Mouse (Mus musculus): Measurements from ENCODE around the gene D1Ertd622e. TPM values are rescaled to one million over a fixed set of nuclear protein-coding genes. Genes with fewer than 3 reads are reported as not detected.

Gene D1Ertd622e
- polyA plus RNA-seq (2017; shearing (Covaris generic)), result 10 to 100 TPM; 15.2 to 16.1 TPM

GRCm38 (mm10) chr1:97661406-97662241 lies at the start of gene D1Ertd622e:
Gene D1Ertd622e, minus strand, starts transcription at chr1:97662074.
- ATAC-seq, result peak; percentile 60

GRCm38 (mm10) chr1:97710520-97710919 lies 48.6 kb upstream of the D1Ertd622e start:
- ATAC-seq, result no peak

DNA sequence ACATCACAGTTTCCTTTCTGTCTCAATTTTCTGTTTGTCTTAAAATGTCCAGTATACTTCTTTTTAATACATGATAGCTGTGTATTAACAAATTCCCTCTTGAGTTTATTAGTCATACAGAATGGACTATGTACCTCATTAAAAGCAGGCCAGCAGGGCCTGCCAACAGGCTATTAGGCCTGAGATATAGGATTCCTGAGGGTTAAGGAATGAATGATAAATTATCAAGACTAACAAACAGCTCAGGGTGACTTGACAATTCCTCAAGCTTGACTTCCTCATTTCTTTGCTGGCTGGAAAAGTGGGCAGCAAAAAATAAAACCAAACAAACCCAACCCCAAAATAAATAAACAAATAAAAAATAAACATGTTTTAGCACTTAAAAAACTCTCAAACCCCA lies 43.5 kb upstream of the D1Ertd622e start:
- no peak for ATAC-seq

DNA sequence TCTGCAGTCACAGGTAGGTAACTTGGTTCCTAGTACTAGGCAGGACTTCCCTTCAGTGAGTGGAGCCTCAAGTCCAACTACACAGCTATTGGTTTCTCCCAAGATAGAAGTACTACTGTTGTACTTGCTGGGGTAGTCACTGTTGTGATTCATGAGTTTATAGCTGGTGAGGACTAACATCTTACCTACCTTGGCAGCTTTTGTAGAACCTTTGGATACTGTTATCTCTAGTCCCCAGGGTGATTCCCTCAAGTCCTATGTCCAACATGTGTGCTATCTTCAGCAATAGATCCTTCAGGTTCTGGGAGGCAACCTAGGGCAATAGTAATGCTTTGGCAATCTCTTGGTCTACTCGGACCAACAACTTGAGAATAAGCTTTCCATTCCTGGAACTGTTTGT lies 42.8 kb upstream of the D1Ertd622e start:
- no peak for ATAC-seq

GRCm38 (mm10) chr1:97698956-97699570 lies 37.2 kb upstream of the D1Ertd622e start:
- ATAC-seq, result no peak

DNA sequence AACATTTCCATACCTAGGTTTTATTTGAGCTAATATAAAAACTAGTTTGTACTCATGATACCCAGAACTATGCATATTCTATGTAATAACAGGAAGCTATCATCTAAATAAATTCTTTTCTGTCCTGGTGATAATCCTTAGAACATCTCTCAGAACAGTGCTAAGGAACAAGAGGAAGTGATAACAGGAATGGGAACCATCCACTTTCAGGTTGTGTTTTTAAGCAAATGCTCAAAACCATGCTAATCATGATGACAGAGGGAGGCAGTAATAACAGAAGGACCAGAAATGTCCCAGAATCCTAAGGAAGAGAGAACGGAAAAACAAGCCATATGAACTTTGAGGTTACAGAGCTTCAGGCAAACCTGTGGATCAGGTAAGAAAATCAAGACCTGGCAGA lies 35.4 kb upstream of the D1Ertd622e start:
- ATAC-seq, result no peak

DNA sequence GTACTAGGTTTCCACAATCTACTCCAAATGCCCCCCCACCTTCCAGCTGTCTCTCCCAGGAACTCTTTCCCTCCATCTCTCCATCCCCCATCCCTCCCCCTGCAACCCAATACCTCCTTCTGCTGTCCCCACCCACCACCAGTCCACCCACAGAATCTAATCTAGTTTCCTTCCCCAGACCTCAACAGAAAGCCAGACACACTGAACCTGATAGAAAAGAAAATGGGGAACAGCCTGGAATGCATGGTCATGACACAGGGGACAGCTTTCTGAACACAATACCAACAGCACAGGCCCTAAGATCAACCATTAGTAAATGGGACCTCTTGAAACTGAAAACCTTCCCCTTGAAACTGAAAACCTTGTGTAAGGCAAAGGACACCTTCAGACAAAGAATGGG lies 32.0 kb upstream of the D1Ertd622e start:
- ATAC-seq, result no peak

DNA sequence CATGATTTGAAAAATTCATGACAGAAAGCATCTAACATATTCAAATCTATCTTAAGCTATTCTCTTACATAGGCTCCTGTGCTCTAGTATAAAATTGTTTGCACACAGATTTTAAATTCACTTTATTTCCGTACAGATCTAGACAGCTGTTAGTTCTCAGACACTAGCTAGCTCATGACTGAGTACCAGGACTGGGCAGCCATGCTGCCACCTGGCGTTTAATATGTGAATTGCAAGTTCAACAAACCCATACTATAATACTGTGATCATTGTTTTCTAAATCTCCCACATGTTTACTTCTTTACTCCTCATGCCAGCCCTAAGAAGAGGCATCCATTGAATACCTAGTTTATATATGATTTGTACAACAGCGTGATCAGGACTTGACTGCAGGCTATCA lies 26.9 kb upstream of the D1Ertd622e start:
- ATAC-seq, result peak; percentile 92

DNA sequence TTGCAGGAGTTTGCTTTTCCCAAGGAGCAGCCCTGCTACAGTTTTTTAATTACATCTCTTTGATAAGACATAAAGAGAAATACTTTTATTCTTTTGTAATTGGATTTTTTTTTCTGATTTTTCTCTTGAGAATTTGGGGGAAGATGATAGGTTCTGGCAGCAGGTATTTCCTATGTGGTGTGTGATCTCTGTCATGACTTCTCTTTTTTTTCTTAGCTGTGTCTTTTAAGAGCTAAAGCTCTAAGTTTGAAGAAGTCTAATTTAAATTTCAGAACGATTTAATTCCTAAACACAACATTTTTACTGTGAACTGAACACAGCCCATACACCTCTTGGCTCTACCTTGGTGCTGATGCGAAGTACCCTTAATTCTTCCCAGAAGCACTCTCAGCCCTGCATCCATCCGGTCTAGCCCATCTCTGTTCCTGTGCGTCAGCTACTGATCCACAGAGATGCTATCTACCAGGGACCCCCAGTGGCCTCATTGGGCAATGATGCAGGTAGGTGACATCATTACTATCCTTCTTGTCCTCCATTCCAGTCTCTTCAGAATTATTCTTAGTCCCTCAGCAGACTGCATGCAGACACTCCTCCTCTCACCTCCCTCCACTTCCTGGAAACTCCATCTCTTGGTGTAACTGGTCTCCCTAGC lies 14.8 kb upstream of the D1Ertd622e start:
- peak; percentile 20 for ATAC-seq

DNA sequence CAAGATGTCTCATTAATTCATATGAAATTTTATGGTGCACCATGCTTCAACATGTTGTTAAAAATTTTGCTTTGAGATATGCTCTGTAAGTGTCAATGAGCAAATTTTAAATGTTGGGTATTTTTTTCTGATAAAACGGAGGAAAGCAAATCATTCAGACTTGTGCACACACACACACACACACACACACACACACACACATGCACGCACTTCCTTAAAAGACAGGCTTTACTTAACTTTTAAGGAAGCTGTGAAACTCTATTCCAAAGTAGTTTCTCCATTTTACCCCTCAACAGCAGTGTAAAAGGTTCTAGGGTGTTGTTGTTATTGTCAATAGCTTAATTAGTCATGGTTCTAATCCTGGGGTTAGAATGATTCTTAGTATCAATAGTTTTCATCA lies 14.2 kb upstream of the D1Ertd622e start:
- ATAC-seq, result no peak

DNA sequence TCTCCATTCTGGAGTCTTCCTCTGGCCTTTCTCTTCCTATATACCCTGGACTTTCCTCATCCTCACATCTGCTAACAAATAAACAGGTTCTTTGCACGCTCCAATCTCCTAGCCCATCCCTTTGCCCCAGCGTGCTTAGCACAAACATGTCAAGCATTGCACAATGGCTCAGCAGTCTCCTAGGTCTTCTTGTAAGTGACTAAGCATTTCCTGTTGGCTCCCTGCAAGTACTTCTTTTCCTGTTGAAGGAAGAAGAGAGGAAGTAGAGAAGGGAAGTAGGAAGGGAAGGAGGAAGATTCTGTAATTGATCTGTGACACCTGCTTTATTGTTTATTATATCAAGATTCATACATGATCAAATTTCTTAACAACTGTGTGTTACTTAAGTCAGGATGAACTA lies 11.0 kb upstream of the D1Ertd622e start:
- no peak for ATAC-seq

GRCm38 (mm10) chr1:97667288-97667687 lies 5.4 kb upstream of the D1Ertd622e start:
- no peak for ATAC-seq

- ATAC-seq, result peak; percentile 22
Observed at GRCm38 (mm10) chr1:97662324-97662723, 450 bp upstream of the D1Ertd622e start.

GRCm38 (mm10) chr1:97660687-97661405 lies 1.0 kb downstream of the D1Ertd622e start:
- ATAC-seq, result peak; percentile 44

DNA sequence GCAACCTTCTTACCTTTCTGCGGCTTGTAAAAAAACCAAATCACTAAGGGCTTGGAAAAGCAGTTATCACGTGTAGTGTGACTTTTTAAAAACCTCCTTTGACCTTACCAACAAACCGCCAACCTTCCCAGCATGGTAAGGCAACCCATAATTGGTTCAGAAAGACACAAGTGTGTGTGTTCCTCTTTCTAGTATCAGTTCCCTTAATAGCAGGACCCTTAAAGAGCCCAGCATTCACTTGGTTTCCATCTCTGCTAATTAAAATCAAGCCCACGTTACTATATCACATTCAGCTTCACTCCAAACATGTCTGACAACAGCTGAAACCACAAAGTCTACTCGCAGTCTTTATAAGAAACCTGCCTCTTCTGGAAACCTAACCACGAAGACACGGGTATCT lies 2.5 kb downstream of the D1Ertd622e start:
- no peak for ATAC-seq

GRCm38 (mm10) chr1:97657786-97658185 lies 4.1 kb downstream of the D1Ertd622e start:
- ATAC-seq, result no peak

- no peak for ATAC-seq
Observed at GRCm38 (mm10) chr1:97657201-97657600, 4.7 kb downstream of the D1Ertd622e start.

GRCm38 (mm10) chr1:97654397-97654975 lies 7.4 kb downstream of the D1Ertd622e start:
- ATAC-seq, result no peak

DNA sequence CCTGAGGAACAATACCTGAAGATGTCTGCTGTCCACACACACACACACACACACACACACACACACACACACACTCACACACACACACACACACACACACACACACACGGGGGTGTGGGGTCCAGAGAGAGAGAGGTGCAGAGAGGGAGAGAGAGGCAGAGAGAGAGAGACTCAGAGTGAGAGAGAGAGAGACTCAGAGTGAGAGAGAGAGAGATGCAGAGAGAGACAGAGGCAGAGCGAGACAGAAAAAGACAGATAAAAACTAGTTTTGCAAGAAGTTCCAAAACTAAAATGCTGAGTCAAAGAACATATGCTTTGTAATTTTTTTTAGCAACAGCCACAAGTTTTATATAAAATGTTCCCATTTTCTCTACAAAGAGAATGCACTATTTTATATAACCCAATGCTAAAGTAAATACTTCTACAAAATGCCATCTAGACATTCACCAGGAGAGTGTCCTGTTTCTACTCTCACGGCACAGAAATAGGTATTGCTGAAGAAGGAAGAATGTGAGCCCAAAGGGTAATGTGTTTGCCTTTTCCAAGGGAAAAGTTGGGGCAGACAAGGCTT lies 11.2 kb downstream of the D1Ertd622e start:
- ATAC-seq, result no peak

- peak; percentile 71 for ATAC-seq
Observed at GRCm38 (mm10) chr1:97650072-97650471, 11.8 kb downstream of the D1Ertd622e start.

- no peak for ATAC-seq
Observed at GRCm38 (mm10) chr1:97647037-97647436, 14.8 kb downstream of the D1Ertd622e start.

DNA sequence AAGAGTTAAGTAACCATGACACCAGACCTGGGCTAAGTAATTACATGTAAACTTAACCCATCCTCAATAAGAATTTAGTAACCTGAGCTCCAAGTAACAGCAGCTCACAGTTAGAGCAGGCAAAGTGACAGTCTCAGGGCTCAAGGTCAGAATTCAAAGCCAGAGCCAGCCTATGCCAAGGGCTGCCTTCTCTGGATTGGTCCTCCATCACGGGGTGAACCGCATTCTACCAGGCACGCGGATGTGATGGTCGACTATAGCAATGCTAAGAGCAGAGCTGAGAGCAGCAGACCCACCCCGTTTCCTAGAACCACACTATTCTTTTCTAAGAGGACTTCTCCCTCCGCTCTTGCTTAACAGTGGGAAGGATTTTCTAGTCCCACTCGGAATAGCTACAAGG lies 27.8 kb downstream of the D1Ertd622e start:
- no peak for ATAC-seq
